ENCODE assay signal across 8 mouse cellular contexts in the genomic region with DNA sequence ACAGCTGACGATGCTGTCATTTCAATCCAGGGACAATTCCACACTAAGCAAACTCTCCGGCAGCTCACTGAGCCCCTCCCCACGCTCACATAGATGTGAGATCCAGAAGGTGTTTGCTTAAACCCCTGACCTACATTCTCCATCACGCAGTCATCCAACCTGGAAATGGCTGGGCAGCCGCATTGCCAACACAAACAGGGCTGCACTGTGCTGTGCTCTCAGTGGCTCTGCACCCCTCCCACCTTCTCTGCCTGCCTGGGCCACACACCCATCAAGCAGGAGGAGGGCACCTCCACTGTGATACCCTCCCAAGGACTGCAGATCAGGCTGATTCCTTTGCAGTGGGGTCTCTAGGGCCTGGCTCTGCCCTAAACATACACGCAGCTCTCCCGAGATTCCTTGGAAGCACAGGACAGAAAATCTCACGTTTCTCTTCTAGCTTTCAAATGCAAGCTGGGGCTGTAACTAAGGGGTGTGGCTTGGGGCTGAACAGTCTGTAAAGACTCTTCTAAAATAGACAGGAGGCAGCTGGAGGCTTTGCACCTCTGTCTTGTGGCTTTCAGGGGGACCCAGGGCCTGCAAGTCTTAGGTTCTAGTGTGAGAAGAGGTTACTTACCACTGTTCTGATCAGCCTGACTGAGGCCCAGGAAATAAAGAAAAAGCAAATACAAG.
DNase-seq lines count a peak whose midpoint lies in the region; ATAC-seq and TF ChIP-seq lines count a peak whose summit lies in the region.

No protein-coding gene starts in this region.

- H3K4me1 ChIP-seq in forebrain, postnatal 0 days (ENCODE audit: insufficient read depth): no peaks in the 10 kb centered on the region; the same call in 1 of the 2 replicates
- H3K4me1 ChIP-seq in forebrain, embryonic 12.5 days: no peaks in the 10 kb centered on the region
- H3K4me1 ChIP-seq in midbrain, embryonic 16.5 days (ENCODE audit: control insufficient read depth, insufficient read depth, low read length): peaks cover 3% of the 10 kb centered on the region
- no peaks in the 10 kb centered on the region for H3K4me1 ChIP-seq in midbrain, embryonic 14.5 days (ENCODE audit: control insufficient read depth, insufficient read depth, low read length)
- peaks cover 27% of the 10 kb centered on the region for H3K4me1 ChIP-seq in stomach, embryonic 15.5 days

- no peaks in the 10 kb centered on the region for H3K36me3 ChIP-seq in forebrain, postnatal 0 days (ENCODE audit: insufficient read depth)
- no peaks in the 10 kb centered on the region for H3K36me3 ChIP-seq in forebrain, embryonic 12.5 days (replicated peaks)
- no peaks in the 10 kb centered on the region for H3K36me3 ChIP-seq in midbrain, embryonic 16.5 days (ENCODE audit: control insufficient read depth, insufficient read depth, low read length)
- H3K36me3 ChIP-seq in midbrain, embryonic 14.5 days (ENCODE audit: control insufficient read depth, insufficient read depth, low read length): no peaks in the 10 kb centered on the region
- H3K36me3 ChIP-seq in stomach, embryonic 15.5 days: no peaks in the 10 kb centered on the region

- peak; percentile 14 for DNase-seq in forebrain, postnatal 0 days
- DNase-seq in midbrain, embryonic 14.5 days: no peak
- DNase-seq in kidney, postnatal 14 days: peak; percentile 43
- DNase-seq in urinary bladder, postnatal 36 days (ENCODE audit: low spot score in 2 of 2): no peak
- DNase-seq in adrenal gland, postnatal 14 days: no peak

- no peak for TF ChIP-seq CTCF in forebrain, postnatal 0 days (IDR thresholded peaks at IDR 0.05; ENCODE audit: low read depth)

- ATAC-seq in forebrain, postnatal 0 days: peak; percentile 53
- ATAC-seq in forebrain, embryonic 12.5 days (ENCODE audit: low FRiP score): no peak
- ATAC-seq in midbrain, embryonic 16.5 days: peak; percentile 36; the same call in 1 of the 2 replicates
- ATAC-seq in midbrain, embryonic 14.5 days (ENCODE audit: low FRiP score, low TSS enrichment): no peak
- peak; percentile 59; the same call in 1 of the 2 replicates for ATAC-seq in stomach, embryonic 15.5 days (ENCODE audit: insufficient read depth, low FRiP score, low read depth)

- no peaks in the 10 kb centered on the region for H3K9me3 ChIP-seq in forebrain, postnatal 0 days (ENCODE audit: low read length)
- H3K9me3 ChIP-seq in forebrain, embryonic 12.5 days: no peaks in the 10 kb centered on the region
- H3K9me3 ChIP-seq in midbrain, embryonic 16.5 days (replicated peaks; ENCODE audit: control insufficient read depth, low read length, poor library complexity, severe bottlenecking): no peaks in the 10 kb centered on the region
- H3K9me3 ChIP-seq in midbrain, embryonic 14.5 days (ENCODE audit: control insufficient read depth, low read length): no peaks in the 10 kb centered on the region
- H3K9me3 ChIP-seq in stomach, embryonic 15.5 days: no peaks in the 10 kb centered on the region

- no peak overlapping the region for H3K4me3 ChIP-seq in forebrain, postnatal 0 days (ENCODE audit: low read depth, low read length)
- no peak overlapping the region for H3K4me3 ChIP-seq in forebrain, embryonic 12.5 days (replicated peaks)
- H3K4me3 ChIP-seq in midbrain, embryonic 16.5 days (ENCODE audit: low read depth, low read length): no peak overlapping the region
- no peak overlapping the region for H3K4me3 ChIP-seq in midbrain, embryonic 14.5 days (replicated peaks; ENCODE audit: low read depth, low read length)
- no peak overlapping the region for H3K4me3 ChIP-seq in stomach, embryonic 15.5 days (replicated peaks)

- H3K9ac ChIP-seq in forebrain, postnatal 0 days: no peak overlapping the region
- no peak overlapping the region for H3K9ac ChIP-seq in forebrain, embryonic 12.5 days
- 0 out of 2 replicates have a peak overlapping the region, but pooled peaks have one; percentile 22 for H3K9ac ChIP-seq in midbrain, embryonic 16.5 days (ENCODE audit: low read depth, low read length)
- H3K9ac ChIP-seq in midbrain, embryonic 14.5 days (replicated peaks; ENCODE audit: low read length): no peak overlapping the region
- no peak overlapping the region for H3K9ac ChIP-seq in stomach, embryonic 15.5 days

- 55% methylated on average over 8 of the region's 8 CpGs for WGBS in forebrain, postnatal 0 days
- WGBS in forebrain, embryonic 12.5 days: 70% methylated on average over 8 of the region's 8 CpGs
- 61% methylated on average over 8 of the region's 8 CpGs for WGBS in midbrain, embryonic 16.5 days
- WGBS in midbrain, embryonic 14.5 days: 59% methylated on average over 8 of the region's 8 CpGs
- whole genome bisulfite sequencing in stomach, embryonic 15.5 days: 20% methylated on average over 8 of the region's 8 CpGs

- no peak overlapping the region for H3K27ac ChIP-seq in forebrain, postnatal 0 days (ENCODE audit: low read depth, low read length)
- no peak overlapping the region for H3K27ac ChIP-seq in forebrain, embryonic 12.5 days
- H3K27ac ChIP-seq in midbrain, embryonic 16.5 days (ENCODE audit: low read length): no peak overlapping the region
- no peak overlapping the region for H3K27ac ChIP-seq in midbrain, embryonic 14.5 days (replicated peaks; ENCODE audit: low read depth, low read length)
- peak overlapping the region; percentile 65 for H3K27ac ChIP-seq in stomach, embryonic 15.5 days

- H3K4me2 ChIP-seq in forebrain, postnatal 0 days (ENCODE audit: low read depth): no peak overlapping the region
- H3K4me2 ChIP-seq in forebrain, embryonic 12.5 days: no peak overlapping the region
- no peak overlapping the region for H3K4me2 ChIP-seq in midbrain, embryonic 16.5 days (ENCODE audit: low read length)
- H3K4me2 ChIP-seq in midbrain, embryonic 14.5 days (ENCODE audit: low read length): no peak overlapping the region
- H3K4me2 ChIP-seq in stomach, embryonic 15.5 days: no peak overlapping the region

- H3K27me3 ChIP-seq in forebrain, postnatal 0 days (ENCODE audit: insufficient read depth, low read length): no peaks in the 10 kb centered on the region
- no peaks in the 10 kb centered on the region for H3K27me3 ChIP-seq in forebrain, embryonic 12.5 days
- H3K27me3 ChIP-seq in midbrain, embryonic 16.5 days (ENCODE audit: control insufficient read depth, insufficient read depth, low read depth, low read length): no peaks in the 10 kb centered on the region
- H3K27me3 ChIP-seq in midbrain, embryonic 14.5 days (ENCODE audit: control insufficient read depth, insufficient read depth, low read length): no peaks in the 10 kb centered on the region
- H3K27me3 ChIP-seq in stomach, embryonic 15.5 days (replicated peaks): no peaks in the 10 kb centered on the region

Comparison
In these comparisons a context has a peak if more than half of its experiments do, and no peak if none do; other contexts are left out.
1. ATAC-seq: peak in forebrain, postnatal 0 days (single experiment), midbrain, embryonic 16.5 days (single experiment) and stomach, embryonic 15.5 days (single experiment); none in forebrain, embryonic 12.5 days (single experiment) and midbrain, embryonic 14.5 days (single experiment).
2. DNase-seq: peak in forebrain, postnatal 0 days (single experiment) and kidney, postnatal 14 days (single experiment); none in midbrain, embryonic 14.5 days (single experiment), urinary bladder, postnatal 36 days (0 of 2) and adrenal gland, postnatal 14 days (single experiment).